Mouse (Mus musculus): ENCODE measurements at regions not wholly inside any gene's neighbourhood (a gene's known extent, or its start where the extent isn't known, plus 50 kb on each side); places are given as distances from the start of the nearest gene placed in this dataset.

GRCm38 (mm10) chr8:103623781-103624434 is 477.5 kb upstream of the Cdh5 start:
- Histone ChIP-seq H3K9me3 (ENCODE audit: control insufficient read depth, insufficient read depth, low read depth, low read length) (no peaks in the 10 kb centered on the region), H3K4me1 (ENCODE audit: control insufficient read depth in 2 of 2, insufficient read depth in 2 of 2, low read length in 2 of 2, poor library complexity in 1 of 2) (peaks cover 0 to 1% of the 10 kb centered on the region in 2 experiments; a peak in 1 of 4 replicates), H3K9ac (ENCODE audit: insufficient read depth, low read depth, low read length, poor library complexity, severe bottlenecking) (no peak overlapping the region), H3K36me3 (ENCODE audit: control insufficient read depth, insufficient read depth, low read length, poor library complexity, severe bottlenecking) (no peaks in the 10 kb centered on the region), H3K27ac (ENCODE audit: insufficient read depth, low read depth, low read length, poor library complexity, severe bottlenecking) (no peak overlapping the region), H3K4me3 (ENCODE audit: insufficient read depth in 1 of 2, low read depth in 1 of 2, low read length in 2 of 2, poor library complexity in 1 of 2, severe bottlenecking in 1 of 2) (no peak overlapping the region)
- no peak for TF ChIP-seq MAFK (IDR thresholded peaks at IDR 0.05; ENCODE audit: insufficient read depth, low read depth, low read length)
- TF ChIP-seq ZC3H11A (IDR thresholded peaks at IDR 0.05; ENCODE audit: borderline replicate concordance, low read depth, low read length): no peak
- TF ChIP-seq CHD2 (IDR thresholded peaks at IDR 0.05; ENCODE audit: low read depth, low read length): no peak
- no peak for TF ChIP-seq ZNF384 (IDR thresholded peaks at IDR 0.05; ENCODE audit: low read depth, low read length)
- no peak for TF ChIP-seq HCFC1 (IDR thresholded peaks at IDR 0.05; ENCODE audit: borderline replicate concordance, insufficient read depth, low read length)
- DNase-seq (ENCODE audit: low read depth, low spot score): no peak
- in situ Hi-C loops (cut with MboI; ENCODE audit: low sequenced_read_pairs in 2 of 2, unreplicated experiment in 2 of 2): no loop called here

DNA sequence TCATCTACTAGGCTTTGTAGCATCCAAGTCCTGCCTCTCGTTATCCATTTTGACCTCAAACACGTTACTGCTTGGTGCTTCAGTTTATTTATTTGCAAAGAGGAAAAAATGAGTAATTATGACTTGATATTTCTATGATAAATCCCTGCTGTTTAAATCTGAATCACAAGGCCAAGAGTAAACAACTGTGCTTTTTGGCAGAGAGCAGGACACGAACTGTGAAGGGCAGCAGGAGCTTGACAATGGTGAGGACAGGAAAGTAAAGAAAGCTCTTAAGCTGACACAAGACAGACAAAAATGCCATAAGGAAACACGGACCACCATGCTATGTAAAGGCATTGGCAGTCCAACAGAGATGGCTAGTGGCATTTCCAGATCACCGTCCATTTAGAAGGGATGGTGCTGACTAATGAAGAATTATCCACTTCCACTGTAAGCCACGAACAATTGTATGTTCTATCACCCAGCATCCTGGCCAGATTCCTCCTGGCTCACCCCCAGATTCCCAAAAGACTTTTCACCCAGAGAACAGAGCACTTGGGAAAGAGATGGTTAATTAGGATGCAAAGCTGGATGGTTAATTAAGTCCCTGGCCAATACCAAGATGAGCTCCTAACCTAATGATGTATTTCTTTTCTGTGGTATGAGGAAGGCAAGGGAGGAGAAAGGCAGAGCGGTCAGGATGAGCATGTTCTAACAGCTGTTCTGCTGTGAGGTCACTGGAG is 476.1 kb upstream of the Cdh5 start:
- no peak for TF ChIP-seq ZC3H11A (IDR thresholded peaks at IDR 0.05; ENCODE audit: borderline replicate concordance, low read depth, low read length)
- no peak for TF ChIP-seq MAFK (IDR thresholded peaks at IDR 0.05; ENCODE audit: insufficient read depth, low read depth, low read length)
- TF ChIP-seq HCFC1 (IDR thresholded peaks at IDR 0.05; ENCODE audit: borderline replicate concordance, insufficient read depth, low read length): no peak
- no peak for TF ChIP-seq CHD2 (IDR thresholded peaks at IDR 0.05; ENCODE audit: low read depth, low read length)
- TF ChIP-seq ZNF384 (IDR thresholded peaks at IDR 0.05; ENCODE audit: low read depth, low read length): no peak
- Histone ChIP-seq H3K4me3 (ENCODE audit: insufficient read depth in 1 of 2, low read depth in 1 of 2, low read length in 2 of 2, poor library complexity in 1 of 2, severe bottlenecking in 1 of 2) (no peak overlapping the region), H3K36me3 (ENCODE audit: control insufficient read depth, insufficient read depth, low read length, poor library complexity, severe bottlenecking) (no peaks in the 10 kb centered on the region), H3K9me3 (ENCODE audit: control insufficient read depth, insufficient read depth, low read depth, low read length) (no peaks in the 10 kb centered on the region), H3K9ac (ENCODE audit: insufficient read depth, low read depth, low read length, poor library complexity, severe bottlenecking) (no peak overlapping the region), H3K27ac (ENCODE audit: insufficient read depth, low read depth, low read length, poor library complexity, severe bottlenecking) (no peak overlapping the region), H3K4me1 (ENCODE audit: control insufficient read depth in 2 of 2, insufficient read depth in 2 of 2, low read length in 2 of 2, poor library complexity in 1 of 2) (peaks cover 0 to 1% of the 10 kb centered on the region in 2 experiments; a peak in 1 of 4 replicates)
- DNase-seq (ENCODE audit: low read depth, low spot score): no peak
- in situ Hi-C loops (cut with MboI; ENCODE audit: low sequenced_read_pairs in 2 of 2, unreplicated experiment in 2 of 2): no loop called here

GRCm38 (mm10) chr8:103626446-103626845 is 475.0 kb upstream of the Cdh5 start:
- TF ChIP-seq MAFK (IDR thresholded peaks at IDR 0.05; ENCODE audit: insufficient read depth, low read depth, low read length) (no peak), HCFC1 (IDR thresholded peaks at IDR 0.05; ENCODE audit: borderline replicate concordance, insufficient read depth, low read length) (no peak), CHD2 (IDR thresholded peaks at IDR 0.05; ENCODE audit: low read depth, low read length) (no peak), ZC3H11A (IDR thresholded peaks at IDR 0.05; ENCODE audit: borderline replicate concordance, low read depth, low read length) (no peak), ZNF384 (IDR thresholded peaks at IDR 0.05; ENCODE audit: low read depth, low read length) (no peak)
- Histone ChIP-seq H3K36me3 (ENCODE audit: control insufficient read depth, insufficient read depth, low read length, poor library complexity, severe bottlenecking) (no peaks in the 10 kb centered on the region), H3K27ac (ENCODE audit: insufficient read depth, low read depth, low read length, poor library complexity, severe bottlenecking) (no peak overlapping the region), H3K4me3 (ENCODE audit: insufficient read depth in 1 of 2, low read depth in 1 of 2, low read length in 2 of 2, poor library complexity in 1 of 2, severe bottlenecking in 1 of 2) (no peak overlapping the region), H3K9me3 (ENCODE audit: control insufficient read depth, insufficient read depth, low read depth, low read length) (no peaks in the 10 kb centered on the region), H3K9ac (ENCODE audit: insufficient read depth, low read depth, low read length, poor library complexity, severe bottlenecking) (no peak overlapping the region), H3K4me1 (ENCODE audit: control insufficient read depth in 2 of 2, insufficient read depth in 2 of 2, low read length in 2 of 2, poor library complexity in 1 of 2) (peaks cover 0 to 1% of the 10 kb centered on the region in 2 experiments; a peak in 1 of 4 replicates)
- in situ Hi-C loops (cut with MboI; ENCODE audit: low sequenced_read_pairs in 2 of 2, unreplicated experiment in 2 of 2): no loop called here
- DNase-seq (ENCODE audit: low read depth, low spot score): no peak

GRCm38 (mm10) chr8:103632543-103632942 is 468.9 kb upstream of the Cdh5 start:
- no peak for TF ChIP-seq MAFK (IDR thresholded peaks at IDR 0.05; ENCODE audit: insufficient read depth, low read depth, low read length)
- no peak for TF ChIP-seq HCFC1 (IDR thresholded peaks at IDR 0.05; ENCODE audit: borderline replicate concordance, insufficient read depth, low read length)
- TF ChIP-seq CHD2 (IDR thresholded peaks at IDR 0.05; ENCODE audit: low read depth, low read length): no peak
- no peak for TF ChIP-seq ZC3H11A (IDR thresholded peaks at IDR 0.05; ENCODE audit: borderline replicate concordance, low read depth, low read length)
- TF ChIP-seq ZNF384 (IDR thresholded peaks at IDR 0.05; ENCODE audit: low read depth, low read length): no peak
- Histone ChIP-seq H3K4me3 (ENCODE audit: insufficient read depth in 1 of 2, low read depth in 1 of 2, low read length in 2 of 2, poor library complexity in 1 of 2, severe bottlenecking in 1 of 2) (no peak overlapping the region), H3K4me1 (ENCODE audit: control insufficient read depth in 2 of 2, insufficient read depth in 2 of 2, low read length in 2 of 2, poor library complexity in 1 of 2) (no peaks in the 10 kb centered on the region), H3K36me3 (ENCODE audit: control insufficient read depth, insufficient read depth, low read length, poor library complexity, severe bottlenecking) (no peaks in the 10 kb centered on the region), H3K9me3 (ENCODE audit: control insufficient read depth, insufficient read depth, low read depth, low read length) (no peaks in the 10 kb centered on the region), H3K27ac (ENCODE audit: insufficient read depth, low read depth, low read length, poor library complexity, severe bottlenecking) (no peak overlapping the region), H3K9ac (ENCODE audit: insufficient read depth, low read depth, low read length, poor library complexity, severe bottlenecking) (no peak overlapping the region)
- DNase-seq (ENCODE audit: low read depth, low spot score): no peak
- in situ Hi-C loops (cut with MboI; ENCODE audit: low sequenced_read_pairs in 2 of 2, unreplicated experiment in 2 of 2): no loop called here
